Mouse (Mus musculus) testis, adult 2 months (tissue): ENCODE measurements at regions not wholly inside any gene's neighbourhood (a gene's known extent, or its start where the extent isn't known, plus 50 kb on each side); places are given as distances from the start of the nearest gene placed in this dataset.

Experiments used
- CTCF ChIP-seq: fragments of 200-500 bp; IDR thresholded peaks from 2 replicates; pipeline ENCODE4 v1.5.1; 2012; ENCODE audit warnings: low read depth, mild to moderate bottlenecking, inconsistent platforms, low read length, moderate library complexity; ENCODE audit not compliant: control insufficient read depth, insufficient read depth, insufficient replicate concordance
- POLR2A ChIP-seq: fragments of 200-500 bp; IDR thresholded peaks from 2 replicates; pipeline ENCODE4 v1.6.1; 2012; ENCODE audit warnings: low read depth, mild to moderate bottlenecking, inconsistent platforms, low read length, moderate library complexity; ENCODE audit not compliant: control insufficient read depth

- TF ChIP-seq CTCF (no peak), POLR2A (no peak)
Observed at GRCm38 (mm10) chr14:62168711-62169110, 123.7 kb upstream of the Rnaseh2b start.
